Mouse (Mus musculus) lung, postnatal 10 days (tissue): ENCODE results near the gene Gm10065.
"Not testable (repeated sequence)": the region's sequence is repeated elsewhere in the genome, so short reads cannot be mapped to it uniquely, and the experiment has no call there.

Source experiments
- DNase-seq: peaks from one replicate; pipeline ENCODE4 v3.0.0; 2021

Gm10065 gene

GRCm38 (mm10) chr13:21478759-21479670, at the start of gene Gm10065, which contains the start of gene Zkscan4:
Gene Gm10065, minus strand, starts transcription at chr13:21479441.
Gene Zkscan4, plus strand, starts transcription at chr13:21478907.
- peak; percentile 84 for DNase-seq

GRCm38 (mm10) chr13:21506221-21506649, 27.0 kb upstream of the Gm10065 start:
- peak; percentile 90 for DNase-seq

GRCm38 (mm10) chr13:21502296-21502695, 23.1 kb upstream of the Gm10065 start:
- DNase-seq, result no peak

- not testable (repeated sequence) for DNase-seq
Observed at GRCm38 (mm10) chr13:21501182-21501581, 21.9 kb upstream of the Gm10065 start, which contains the start of gene Gm11273. Gene Gm11273, minus strand, starts transcription at chr13:21501418.

- DNase-seq, result no peak
Observed at GRCm38 (mm10) chr13:21495080-21495479, 15.8 kb upstream of the Gm10065 start, which contains the start of gene AK157302. Gene AK157302, plus strand, starts transcription at chr13:21495223.

GRCm38 (mm10) chr13:21492847-21493246, 13.6 kb upstream of the Gm10065 start:
- no peak for DNase-seq

- no peak for DNase-seq
Observed at GRCm38 (mm10) chr13:21486881-21487280, 7.6 kb upstream of the Gm10065 start.

GRCm38 (mm10) chr13:21472427-21472826, 6.8 kb downstream of the Gm10065 start:
- DNase-seq, result no peak

GRCm38 (mm10) chr13:21469097-21469496, 10.1 kb downstream of the Gm10065 start:
- DNase-seq, result no peak

- DNase-seq, result peak; percentile 88
Observed at GRCm38 (mm10) chr13:21468061-21469019, 10.9 kb downstream of the Gm10065 start, which contains the start of gene Nkapl. Gene Nkapl, minus strand, starts transcription at chr13:21468509.

GRCm38 (mm10) chr13:21467336-21467735, 11.9 kb downstream of the Gm10065 start:
- no peak for DNase-seq

- not testable (repeated sequence) for DNase-seq
Observed at GRCm38 (mm10) chr13:21462516-21462915, 16.7 kb downstream of the Gm10065 start.

- DNase-seq, result peak; percentile 46
Observed at GRCm38 (mm10) chr13:21456347-21456746, 22.9 kb downstream of the Gm10065 start.

GRCm38 (mm10) chr13:21454133-21454532, 25.1 kb downstream of the Gm10065 start:
- no peak for DNase-seq

- DNase-seq, result peak; percentile 87
Observed at GRCm38 (mm10) chr13:21453449-21453848, 25.8 kb downstream of the Gm10065 start, which contains the start of gene Zscan26. Gene Zscan26, minus strand, starts transcription at chr13:21453730.

- no peak for DNase-seq
Observed at GRCm38 (mm10) chr13:21453042-21453441, 26.2 kb downstream of the Gm10065 start.

- DNase-seq, result no peak
Observed at GRCm38 (mm10) chr13:21447856-21448614, 31.2 kb downstream of the Gm10065 start.

- DNase-seq, result no peak
Observed at GRCm38 (mm10) chr13:21446796-21447195, 32.4 kb downstream of the Gm10065 start.

- no peak for DNase-seq
Observed at GRCm38 (mm10) chr13:21441207-21441572, 38.1 kb downstream of the Gm10065 start.

GRCm38 (mm10) chr13:21440503-21441206, 38.6 kb downstream of the Gm10065 start, which contains the start of gene Pgbd1:
Gene Pgbd1, minus strand, starts transcription at chr13:21441058.
- peak; percentile 73 for DNase-seq

- no peak for DNase-seq
Observed at GRCm38 (mm10) chr13:21435476-21435875, 43.8 kb downstream of the Gm10065 start.
